Mouse (Mus musculus): Measurements from ENCODE around the gene Tcap.

- TF ChIP-seq CTCF (IDR thresholded peaks at IDR 0.05; ENCODE audit: low read depth, low read length): no peak
- TF ChIP-seq POLR2A (IDR thresholded peaks at IDR 0.05; ENCODE audit: extremely low read depth, insufficient read depth, low read length): no peak
These were observed 37.4 kb upstream of the Tcap start for GRCm38 (mm10) chr11:98346168-98346567.
